Mouse (Mus musculus): ENCODE data around the gene Rpusd4. TPM values are rescaled to one million over a fixed set of nuclear protein-coding genes. Genes with fewer than 3 reads are reported as not detected.

The Rpusd4 gene
- polyA plus RNA-seq, 1 experiment from 2014 or later, result 16.7 TPM

GRCm38 (mm10) chr9:35282851-35283200 is 15.2 kb downstream of the Rpusd4 start:
- Histone ChIP-seq H3K9ac (ENCODE audit: low read depth, low read length) (no peak overlapping the region), H3K4me3 (ENCODE audit: low read depth, low read length) (no peak overlapping the region), H3K27me3 (ENCODE audit: control insufficient read depth, insufficient read depth, low read depth, low read length) (no peaks in the 10 kb centered on the region), H3K36me3 (ENCODE audit: control insufficient read depth, insufficient read depth, low read length) (no peaks in the 10 kb centered on the region), H3K4me1 (ENCODE audit: control insufficient read depth, insufficient read depth, low read length) (no peaks in the 10 kb centered on the region), H3K27ac (ENCODE audit: low read length) (no peak overlapping the region), H3K4me2 (ENCODE audit: low read length) (no peak overlapping the region), H3K9me3 (replicated peaks; ENCODE audit: control insufficient read depth, low read length, poor library complexity, severe bottlenecking) (no peaks in the 10 kb centered on the region)
- 0 out of 2 replicates have a peak, but pooled peaks have one; percentile 41 for ATAC-seq
- 61% methylated on average over 5 of the region's 5 CpGs for whole genome bisulfite sequencing

- H3K27me3 ChIP-seq (ENCODE audit: control insufficient read depth, insufficient read depth, low read depth, low read length), result no peaks in the 10 kb centered on the region
- no peaks in the 10 kb centered on the region for H3K4me1 ChIP-seq (ENCODE audit: control insufficient read depth, insufficient read depth, low read length)
- no peak overlapping the region for H3K4me2 ChIP-seq (ENCODE audit: low read length)
- H3K4me3 ChIP-seq (ENCODE audit: low read depth, low read length), result no peak overlapping the region
- H3K27ac ChIP-seq (ENCODE audit: low read length), result no peak overlapping the region
- H3K9ac ChIP-seq (ENCODE audit: low read depth, low read length), result no peak overlapping the region; the same call in 1 of the 2 replicates
- no peaks in the 10 kb centered on the region for H3K36me3 ChIP-seq (ENCODE audit: control insufficient read depth, insufficient read depth, low read length)
- ATAC-seq, result 0 out of 2 replicates have a peak, but pooled peaks have one; percentile 19
- WGBS, result 57% methylated on average over 13 of the region's 13 CpGs
- no peaks in the 10 kb centered on the region for H3K9me3 ChIP-seq (replicated peaks; ENCODE audit: control insufficient read depth, low read length, poor library complexity, severe bottlenecking)
Measured at GRCm38 (mm10) chr9:35283415-35284069, 15.9 kb downstream of the Rpusd4 start.

GRCm38 (mm10) chr9:35284351-35284750 is 16.7 kb downstream of the Rpusd4 start:
- 91% methylated on average over 4 of the region's 4 CpGs for WGBS
- no peaks in the 10 kb centered on the region for H3K27me3 ChIP-seq (ENCODE audit: control insufficient read depth, insufficient read depth, low read depth, low read length)
- no peak overlapping the region for H3K4me3 ChIP-seq (ENCODE audit: low read depth, low read length)
- no peaks in the 10 kb centered on the region for H3K9me3 ChIP-seq (replicated peaks; ENCODE audit: control insufficient read depth, low read length, poor library complexity, severe bottlenecking)
- H3K9ac ChIP-seq (ENCODE audit: low read depth, low read length), result no peak overlapping the region
- H3K27ac ChIP-seq (ENCODE audit: low read length), result no peak overlapping the region
- H3K4me1 ChIP-seq (ENCODE audit: control insufficient read depth, insufficient read depth, low read length), result no peaks in the 10 kb centered on the region
- no peak for ATAC-seq
- no peak overlapping the region for H3K4me2 ChIP-seq (ENCODE audit: low read length)
- H3K36me3 ChIP-seq (ENCODE audit: control insufficient read depth, insufficient read depth, low read length), result no peaks in the 10 kb centered on the region

GRCm38 (mm10) chr9:35286351-35286750 is 18.7 kb downstream of the Rpusd4 start:
- Histone ChIP-seq H3K4me2 (ENCODE audit: low read length) (no peak overlapping the region), H3K4me3 (ENCODE audit: low read depth, low read length) (no peak overlapping the region), H3K4me1 (ENCODE audit: control insufficient read depth, insufficient read depth, low read length) (no peaks in the 10 kb centered on the region), H3K27me3 (ENCODE audit: control insufficient read depth, insufficient read depth, low read depth, low read length) (no peaks in the 10 kb centered on the region), H3K9me3 (replicated peaks; ENCODE audit: control insufficient read depth, low read length, poor library complexity, severe bottlenecking) (no peaks in the 10 kb centered on the region), H3K27ac (ENCODE audit: low read length) (no peak overlapping the region), H3K9ac (ENCODE audit: low read depth, low read length) (no peak overlapping the region), H3K36me3 (ENCODE audit: control insufficient read depth, insufficient read depth, low read length) (no peaks in the 10 kb centered on the region)
- no peak for ATAC-seq
- 72% methylated on average over 3 of the region's 3 CpGs for WGBS

GRCm38 (mm10) chr9:35289992-35290391 is 22.3 kb downstream of the Rpusd4 start:
- Histone ChIP-seq H3K4me3 (ENCODE audit: low read depth, low read length) (no peak overlapping the region), H3K27me3 (ENCODE audit: control insufficient read depth, insufficient read depth, low read depth, low read length) (no peaks in the 10 kb centered on the region), H3K9me3 (replicated peaks; ENCODE audit: control insufficient read depth, low read length, poor library complexity, severe bottlenecking) (no peaks in the 10 kb centered on the region), H3K27ac (ENCODE audit: low read length) (no peak overlapping the region), H3K4me2 (ENCODE audit: low read length) (no peak overlapping the region), H3K4me1 (ENCODE audit: control insufficient read depth, insufficient read depth, low read length) (no peaks in the 10 kb centered on the region), H3K9ac (ENCODE audit: low read depth, low read length) (no peak overlapping the region), H3K36me3 (ENCODE audit: control insufficient read depth, insufficient read depth, low read length) (no peaks in the 10 kb centered on the region)
- 25% methylated on average over 7 of the region's 7 CpGs for WGBS
- no peak for ATAC-seq

- Histone ChIP-seq H3K36me3 (ENCODE audit: control insufficient read depth, insufficient read depth, low read length) (no peaks in the 10 kb centered on the region), H3K9ac (ENCODE audit: low read depth, low read length) (no peak overlapping the region), H3K4me2 (ENCODE audit: low read length) (no peak overlapping the region), H3K4me3 (ENCODE audit: low read depth, low read length) (no peak overlapping the region), H3K27me3 (ENCODE audit: control insufficient read depth, insufficient read depth, low read depth, low read length) (no peaks in the 10 kb centered on the region), H3K4me1 (ENCODE audit: control insufficient read depth, insufficient read depth, low read length) (no peaks in the 10 kb centered on the region), H3K27ac (ENCODE audit: low read length) (no peak overlapping the region), H3K9me3 (replicated peaks; ENCODE audit: control insufficient read depth, low read length, poor library complexity, severe bottlenecking) (no peaks in the 10 kb centered on the region)
- WGBS, result 95% methylated on average over 3 of the region's 3 CpGs
- no peak for ATAC-seq
Measured at GRCm38 (mm10) chr9:35290417-35290816, 22.8 kb downstream of the Rpusd4 start.

GRCm38 (mm10) chr9:35290916-35291315 is 23.3 kb downstream of the Rpusd4 start:
- 80% methylated on average over 4 of the region's 4 CpGs for WGBS
- H3K27ac ChIP-seq (ENCODE audit: low read length), result no peak overlapping the region

GRCm38 (mm10) chr9:35293465-35293864 is 25.8 kb downstream of the Rpusd4 start:
- no peak for ATAC-seq
- Histone ChIP-seq H3K4me2 (ENCODE audit: low read length) (no peak overlapping the region), H3K9me3 (replicated peaks; ENCODE audit: control insufficient read depth, low read length, poor library complexity, severe bottlenecking) (peaks cover 3% of the 10 kb centered on the region; the same call in 1 of the 2 replicates), H3K27ac (ENCODE audit: low read length) (no peak overlapping the region), H3K36me3 (ENCODE audit: control insufficient read depth, insufficient read depth, low read length) (no peaks in the 10 kb centered on the region), H3K4me1 (ENCODE audit: control insufficient read depth, insufficient read depth, low read length) (no peaks in the 10 kb centered on the region), H3K4me3 (ENCODE audit: low read depth, low read length) (no peak overlapping the region), H3K9ac (ENCODE audit: low read depth, low read length) (no peak overlapping the region), H3K27me3 (ENCODE audit: control insufficient read depth, insufficient read depth, low read depth, low read length) (no peaks in the 10 kb centered on the region)
- WGBS, result 82% methylated on average over 5 of the region's 5 CpGs

More at GRCm38 (mm10) chr9:35290916-35291315, 23.3 kb downstream of the Rpusd4 start:
- H3K27me3 ChIP-seq (ENCODE audit: control insufficient read depth, insufficient read depth, low read depth, low read length), result no peaks in the 10 kb centered on the region
- no peaks in the 10 kb centered on the region for H3K36me3 ChIP-seq (ENCODE audit: control insufficient read depth, insufficient read depth, low read length)
- no peak overlapping the region for H3K9ac ChIP-seq (ENCODE audit: low read depth, low read length)
- H3K4me1 ChIP-seq (ENCODE audit: control insufficient read depth, insufficient read depth, low read length), result no peaks in the 10 kb centered on the region
- H3K4me2 ChIP-seq (ENCODE audit: low read length), result no peak overlapping the region
- no peak for ATAC-seq
- no peaks in the 10 kb centered on the region for H3K9me3 ChIP-seq (replicated peaks; ENCODE audit: control insufficient read depth, low read length, poor library complexity, severe bottlenecking)
- H3K4me3 ChIP-seq (ENCODE audit: low read depth, low read length), result no peak overlapping the region

GRCm38 (mm10) chr9:35297791-35298190 is 30.1 kb downstream of the Rpusd4 start:
- Histone ChIP-seq H3K27ac (ENCODE audit: low read length) (no peak overlapping the region), H3K4me2 (ENCODE audit: low read length) (no peak overlapping the region), H3K9me3 (replicated peaks; ENCODE audit: control insufficient read depth, low read length, poor library complexity, severe bottlenecking) (peaks cover 3% of the 10 kb centered on the region; the same call in 1 of the 2 replicates), H3K36me3 (ENCODE audit: control insufficient read depth, insufficient read depth, low read length) (no peaks in the 10 kb centered on the region), H3K9ac (ENCODE audit: low read depth, low read length) (no peak overlapping the region), H3K4me3 (ENCODE audit: low read depth, low read length) (no peak overlapping the region), H3K4me1 (ENCODE audit: control insufficient read depth, insufficient read depth, low read length) (no peaks in the 10 kb centered on the region), H3K27me3 (ENCODE audit: control insufficient read depth, insufficient read depth, low read depth, low read length) (no peaks in the 10 kb centered on the region)
- no peak for ATAC-seq

Measured in midbrain, embryonic 16.5 days (tissue).